Mouse (Mus musculus): ENCODE data around the gene Hist1h3b. TPM values are rescaled to one million over a fixed set of nuclear protein-coding genes. Genes with fewer than 3 reads are reported as not detected.

The Hist1h3b gene
- total RNA-seq, 2 experiments from 2014 or later, result 390 to 424 TPM

DNA sequence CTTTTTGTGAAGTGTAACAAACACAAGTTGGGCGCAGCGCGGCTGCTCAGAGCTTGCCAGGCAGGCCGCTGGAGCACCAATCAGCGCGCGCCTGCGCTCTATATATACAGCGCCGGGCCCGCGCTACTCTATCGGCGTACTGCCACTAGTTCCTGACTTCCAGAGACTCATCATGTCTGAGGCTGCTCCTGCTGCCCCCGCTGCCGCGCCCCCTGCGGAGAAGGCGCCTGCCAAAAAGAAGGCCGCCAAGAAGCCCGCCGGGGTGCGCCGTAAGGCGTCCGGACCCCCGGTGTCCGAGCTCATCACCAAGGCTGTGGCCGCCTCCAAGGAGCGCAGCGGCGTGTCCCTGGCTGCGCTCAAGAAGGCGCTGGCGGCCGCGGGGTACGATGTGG lies 13.4 kb upstream of the Hist1h3b start, which contains the start of gene Hist1h1c:
Hist1h1c (plus strand) TSS at position 132 of the 392 bp plus-strand sequence.
- DNase-seq, result peak; percentile 95

DNA sequence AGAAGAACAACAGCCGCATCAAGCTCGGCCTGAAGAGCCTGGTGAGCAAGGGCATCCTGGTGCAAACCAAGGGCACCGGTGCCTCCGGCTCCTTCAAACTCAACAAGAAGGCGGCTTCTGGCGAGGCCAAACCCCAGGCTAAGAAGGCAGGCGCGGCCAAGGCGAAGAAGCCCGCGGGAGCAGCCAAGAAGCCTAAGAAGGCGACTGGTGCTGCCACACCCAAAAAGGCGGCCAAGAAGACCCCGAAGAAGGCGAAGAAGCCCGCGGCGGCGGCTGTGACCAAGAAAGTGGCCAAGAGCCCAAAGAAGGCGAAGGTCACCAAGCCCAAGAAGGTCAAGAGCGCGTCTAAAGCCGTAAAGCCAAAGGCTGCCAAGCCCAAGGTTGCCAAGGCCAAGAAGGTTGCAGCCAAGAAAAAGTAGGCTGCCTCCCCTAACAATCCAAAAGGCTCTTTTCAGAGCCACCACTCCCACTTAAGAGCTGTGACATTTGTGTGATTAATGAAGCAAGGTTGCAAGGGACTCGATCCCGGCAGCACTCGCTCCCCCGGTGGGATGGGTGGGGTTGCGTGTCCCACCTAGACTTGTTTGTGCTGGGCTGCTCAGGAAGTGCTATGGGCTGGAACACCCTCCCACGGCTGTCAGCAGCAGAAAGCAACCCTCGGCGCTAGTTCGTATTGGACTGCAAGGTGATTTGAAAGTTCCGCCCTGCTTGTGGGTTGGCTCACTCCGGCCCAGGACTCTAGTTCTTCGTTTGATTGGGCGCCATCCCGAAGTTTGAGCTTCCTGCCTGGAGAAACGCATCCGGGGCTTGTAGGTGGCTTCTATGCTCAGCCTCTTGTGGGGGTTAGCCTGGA lies 12.8 kb upstream of the Hist1h3b start:
- peak; percentile 92 for DNase-seq

DNA sequence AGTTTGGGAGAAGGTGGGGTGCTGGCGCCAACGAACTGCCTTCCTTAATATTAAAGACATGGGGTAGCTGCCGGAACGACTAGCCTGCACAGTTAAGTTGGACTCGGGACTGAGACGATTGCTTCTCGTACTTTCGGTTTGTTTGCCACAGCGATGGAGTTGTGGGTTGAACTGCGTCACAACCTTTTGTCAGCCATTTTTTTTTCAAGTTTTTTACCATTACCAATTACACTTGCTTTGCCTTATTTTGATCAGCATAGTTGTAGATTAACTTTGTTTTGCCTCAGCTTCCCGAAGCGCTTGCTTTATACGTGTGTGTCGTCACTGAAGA lies 12.2 kb upstream of the Hist1h3b start:
- DNase-seq, result no peak

DNA sequence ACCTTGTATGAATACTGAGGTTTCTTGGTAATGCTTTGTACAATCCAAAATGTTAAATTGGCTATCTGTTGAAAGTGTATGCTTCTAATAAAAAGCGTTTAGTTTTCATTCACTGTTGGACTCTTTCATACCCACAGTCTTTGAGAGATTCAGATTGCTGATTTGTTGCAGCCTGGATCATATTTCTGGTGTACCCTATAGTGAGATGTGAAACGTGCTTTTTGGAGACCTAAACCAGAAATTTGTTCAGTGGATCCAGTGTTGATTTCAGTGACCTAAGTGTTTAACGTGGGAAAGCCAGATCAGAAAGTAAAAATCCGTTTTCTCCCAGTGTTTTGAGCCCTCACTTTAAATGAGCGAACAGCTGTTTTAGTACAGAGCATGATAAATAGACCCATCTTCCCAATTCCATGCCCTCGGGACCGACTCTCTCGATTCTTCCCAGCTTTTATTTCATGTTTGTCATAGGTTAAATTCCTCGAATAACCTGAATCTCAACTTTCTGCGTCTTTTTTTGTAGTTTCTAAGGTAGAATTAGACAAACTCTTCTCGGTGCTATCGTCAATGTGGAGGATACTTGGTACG lies 11.7 kb upstream of the Hist1h3b start:
- DNase-seq, result no peak

DNA sequence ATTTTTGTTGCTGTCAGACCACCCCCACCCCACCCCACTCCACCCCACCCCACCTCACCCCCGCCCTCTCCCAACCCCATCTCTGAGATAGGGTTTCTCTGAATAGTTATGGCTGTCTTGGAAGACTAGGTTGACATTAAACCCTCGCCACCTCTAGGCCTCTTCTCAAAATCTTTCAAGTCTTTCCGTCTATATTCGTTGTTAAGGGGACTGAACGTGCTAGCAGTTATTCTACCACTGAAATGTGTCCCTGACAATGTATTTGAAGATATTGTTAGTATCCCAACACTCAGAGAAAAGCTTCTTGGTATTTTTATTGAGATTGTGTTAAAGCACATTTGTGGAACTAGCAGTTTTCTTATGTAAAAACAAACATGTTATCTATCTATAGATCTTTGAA lies 11.2 kb upstream of the Hist1h3b start:
- DNase-seq, result no peak

DNA sequence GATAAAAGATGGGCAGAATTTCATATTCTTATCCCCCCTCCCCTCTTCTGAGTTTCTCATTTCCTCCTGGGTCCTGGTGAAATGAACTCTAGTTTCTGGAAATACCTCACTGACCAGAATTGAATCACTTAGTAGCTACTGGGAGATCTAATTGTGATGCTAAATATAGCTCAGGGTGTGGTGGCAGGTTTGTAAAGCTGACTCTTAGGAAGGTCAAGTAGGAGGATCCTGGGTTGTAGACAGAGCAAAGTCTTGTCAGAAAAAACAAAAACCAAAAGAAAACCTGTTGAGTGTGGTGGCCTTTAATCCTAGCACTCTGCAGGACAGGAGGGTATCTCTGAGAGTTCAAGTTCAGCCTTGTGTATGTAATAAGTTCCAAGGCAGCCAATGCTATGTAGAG lies 10.1 kb upstream of the Hist1h3b start:
- no peak for DNase-seq

DNA sequence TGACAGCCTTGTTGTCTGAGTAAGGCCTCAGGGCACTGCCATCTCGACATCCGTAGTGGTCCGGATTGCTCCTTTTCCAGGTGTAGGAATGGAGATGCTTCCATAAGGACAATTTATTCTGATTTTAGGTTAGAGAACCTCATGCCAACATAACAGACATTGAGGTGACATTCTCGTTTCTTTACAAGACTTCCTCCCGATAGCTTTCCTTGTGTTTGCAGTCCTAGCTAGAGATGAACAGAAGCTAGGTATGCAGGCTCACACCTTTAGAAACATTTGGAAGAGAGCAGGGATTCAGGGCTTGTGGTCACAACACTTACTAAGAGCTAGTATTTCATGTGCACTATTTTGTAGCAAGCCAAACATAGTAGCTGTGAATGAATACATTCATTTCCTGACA lies 8.9 kb upstream of the Hist1h3b start:
- DNase-seq, result no peak

DNA sequence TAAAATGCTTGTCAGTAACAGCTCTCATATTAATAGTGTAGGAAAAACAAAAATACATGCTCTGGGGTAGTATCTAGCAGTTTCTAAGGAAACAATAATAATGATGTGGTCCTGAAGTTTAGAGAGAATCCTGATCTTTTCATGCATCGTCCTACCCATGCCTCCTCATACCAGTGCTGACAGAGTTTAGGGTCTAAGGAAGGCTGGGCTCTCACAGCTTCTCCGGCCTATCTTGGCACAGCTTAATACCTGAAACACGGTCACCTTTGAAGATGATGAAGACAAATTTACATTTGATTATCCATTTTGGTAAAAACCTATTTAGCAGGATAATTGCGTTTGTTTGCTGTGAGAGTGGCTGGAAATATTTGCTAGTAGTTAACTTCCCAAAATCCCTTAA lies 8.1 kb upstream of the Hist1h3b start:
- no peak for DNase-seq

DNA sequence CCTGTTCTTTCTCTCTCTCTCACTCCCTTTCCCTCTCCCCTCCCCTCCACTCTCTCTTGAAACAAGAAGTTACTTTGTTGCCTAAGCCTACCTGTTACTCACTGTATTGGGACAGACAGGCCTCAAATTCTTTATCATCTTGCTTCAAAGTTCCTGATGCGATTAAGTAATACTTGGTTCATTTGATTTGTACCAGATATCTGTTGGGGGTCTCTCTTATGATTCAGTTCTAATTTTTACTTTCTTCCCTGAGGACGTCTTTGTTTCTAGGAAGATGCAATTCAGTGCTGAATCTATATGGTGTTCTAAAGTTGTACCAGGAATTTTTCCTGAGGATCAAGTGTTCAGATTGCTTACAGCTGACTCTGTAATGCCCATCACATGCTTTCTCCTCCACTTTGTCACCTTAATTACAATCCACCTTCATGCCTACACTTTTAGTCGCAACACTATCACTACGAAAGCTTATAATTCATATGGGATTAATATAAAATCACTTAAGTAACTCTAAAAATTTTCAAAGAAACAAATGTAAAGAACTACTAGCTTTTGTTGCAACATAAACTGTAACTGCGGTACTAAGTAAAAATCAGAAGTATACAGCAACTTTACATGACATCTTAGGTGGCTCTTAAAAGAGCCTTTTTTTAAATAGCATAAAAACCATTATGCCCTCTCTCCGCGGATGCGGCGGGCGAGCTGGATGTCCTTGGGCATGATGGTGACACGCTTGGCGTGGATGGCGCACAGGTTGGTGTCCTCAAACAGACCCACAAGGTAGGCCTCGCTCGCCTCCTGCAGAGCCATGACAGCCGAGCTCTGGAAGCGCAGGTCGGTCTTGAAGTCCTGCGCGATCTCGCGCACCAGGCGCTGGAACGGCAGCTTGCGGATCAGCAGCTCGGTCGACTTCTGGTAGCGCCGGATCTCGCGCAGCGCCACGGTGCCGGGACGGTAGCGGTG lies 7.4 kb upstream of the Hist1h3b start:
- DNase-seq, result no peak

DNA sequence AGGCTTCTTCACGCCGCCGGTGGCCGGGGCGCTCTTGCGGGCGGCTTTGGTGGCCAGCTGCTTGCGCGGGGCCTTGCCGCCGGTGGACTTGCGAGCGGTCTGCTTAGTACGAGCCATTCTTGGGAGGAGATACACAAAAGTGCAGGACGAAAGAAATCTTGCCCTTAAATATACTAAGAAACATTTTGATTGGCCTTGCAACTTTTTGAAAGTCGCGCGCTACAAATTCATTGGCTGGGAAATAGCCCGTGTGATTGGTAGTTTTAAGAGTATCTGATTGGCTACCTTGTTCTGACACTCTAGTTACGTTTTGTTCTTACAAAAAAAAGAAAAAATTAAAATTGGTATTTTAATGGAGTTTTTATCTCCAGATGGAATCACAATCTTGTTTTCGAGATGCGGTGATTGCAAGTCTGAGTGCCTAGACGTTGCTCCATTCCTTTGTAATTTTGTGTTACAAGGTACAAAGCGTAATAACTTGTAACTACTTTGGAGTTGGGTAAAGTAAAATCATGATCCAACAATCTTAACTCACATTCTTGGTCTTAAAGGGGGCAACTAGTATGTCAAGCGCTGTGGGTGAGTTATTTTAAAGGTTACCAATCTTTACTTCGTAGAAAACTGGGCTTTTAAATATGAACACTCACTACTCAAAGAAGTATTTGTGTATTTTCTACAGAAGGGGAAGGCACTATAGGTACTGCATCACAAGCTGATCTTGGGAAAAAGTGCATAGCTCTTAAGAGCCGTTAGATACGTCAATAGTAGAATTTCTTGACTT lies 6.5 kb upstream of the Hist1h3b start, which contains the start of gene Hist1h3c:
Hist1h3c (minus strand) TSS at position 222 of the 781 bp plus-strand sequence.
- peak; percentile 86 for DNase-seq

DNA sequence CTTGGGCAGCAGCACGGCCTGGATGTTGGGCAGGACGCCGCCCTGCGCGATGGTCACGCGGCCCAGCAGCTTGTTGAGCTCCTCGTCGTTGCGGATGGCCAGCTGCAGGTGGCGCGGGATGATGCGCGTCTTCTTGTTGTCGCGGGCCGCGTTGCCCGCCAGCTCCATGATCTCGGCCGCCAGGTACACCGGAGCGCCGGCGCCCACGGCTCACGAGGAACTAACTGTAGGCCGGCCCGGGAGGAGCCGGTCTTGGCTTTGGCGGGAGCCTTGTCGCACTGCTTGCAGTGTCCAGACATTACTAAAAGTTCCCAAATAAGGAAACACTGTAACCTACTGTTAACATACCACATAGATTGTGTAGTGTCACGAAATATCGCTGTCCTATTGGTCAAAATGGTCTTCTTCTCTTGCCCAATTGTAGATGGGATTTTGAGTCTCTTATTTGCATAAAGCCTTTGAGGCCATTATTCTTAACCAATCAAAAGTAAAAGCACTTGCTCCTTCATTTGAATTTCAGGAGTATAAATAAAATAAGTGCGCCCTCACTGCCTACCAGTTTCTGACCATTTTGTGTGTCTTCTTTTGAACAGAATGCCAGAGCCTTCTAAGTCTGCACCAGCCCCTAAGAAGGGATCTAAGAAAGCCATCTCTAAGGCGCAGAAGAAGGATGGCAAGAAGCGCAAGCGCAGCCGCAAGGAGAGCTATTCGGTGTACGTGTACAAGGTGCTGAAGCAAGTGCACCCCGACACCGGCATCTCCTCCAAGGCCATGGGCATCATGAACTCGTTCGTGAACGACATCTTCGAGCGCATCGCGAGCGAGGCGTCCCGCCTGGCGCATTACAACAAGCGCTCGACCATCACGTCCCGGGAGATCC lies 5.6 kb upstream of the Hist1h3b start, which contains the start of gene Hist1h2bb:
Hist1h2bb (plus strand) TSS at position 534 of the 880 bp plus-strand sequence.
- peak; percentile 72 for DNase-seq

DNA sequence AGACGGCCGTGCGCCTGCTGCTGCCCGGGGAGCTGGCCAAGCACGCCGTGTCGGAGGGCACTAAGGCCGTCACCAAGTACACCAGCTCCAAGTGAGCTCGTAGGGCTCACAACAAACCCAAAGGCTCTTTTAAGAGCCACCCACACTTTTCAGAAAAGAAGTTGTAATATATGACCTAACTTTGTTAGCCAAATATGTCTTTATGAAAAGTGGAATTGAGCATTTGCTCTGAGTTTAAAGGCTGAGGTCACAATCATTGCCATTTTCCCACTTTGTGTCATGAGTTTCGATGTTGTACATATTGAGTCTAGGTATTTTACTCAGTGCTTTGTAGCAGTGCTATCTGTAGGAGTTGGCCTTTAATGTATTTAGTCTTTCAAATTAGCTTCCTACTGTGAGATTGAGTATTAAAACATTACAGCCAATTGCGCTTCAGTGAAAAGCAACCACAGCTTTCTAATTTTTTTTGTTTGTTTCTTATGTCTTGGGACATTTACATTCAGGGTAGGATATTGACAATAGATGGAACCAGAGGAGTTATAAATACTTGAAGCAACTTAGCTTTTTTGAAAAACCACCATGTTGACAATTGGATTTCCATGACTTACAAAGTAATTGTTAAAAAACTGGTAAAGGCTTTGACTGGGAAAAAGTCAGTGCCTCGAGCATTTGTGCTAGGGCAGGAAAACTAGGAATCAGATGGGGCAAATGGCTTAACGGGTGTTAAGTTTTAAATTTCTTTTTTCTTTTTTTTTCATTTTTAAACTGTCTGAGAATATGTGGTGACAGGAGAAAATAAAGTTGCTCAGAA lies 4.8 kb upstream of the Hist1h3b start:
- no peak for DNase-seq

DNA sequence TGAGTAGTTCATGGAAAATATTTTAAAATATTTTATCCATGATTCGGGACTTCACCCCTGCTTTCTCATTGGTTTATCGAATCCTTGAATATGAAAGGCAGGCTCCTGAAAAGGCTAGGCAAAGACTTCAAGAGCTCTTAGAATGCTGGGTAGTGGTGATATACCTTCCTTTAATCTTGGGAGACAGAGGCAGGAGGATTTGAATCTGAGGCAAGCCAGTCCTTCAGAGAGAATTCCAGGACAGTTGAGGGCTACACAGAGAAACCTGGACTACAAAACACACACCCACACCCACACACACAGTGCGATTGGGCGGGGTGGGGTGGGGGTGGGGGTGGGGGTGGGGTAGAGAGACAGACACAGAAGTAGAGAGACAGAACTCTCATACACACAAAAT lies 4.2 kb upstream of the Hist1h3b start:
- no peak for DNase-seq

DNA sequence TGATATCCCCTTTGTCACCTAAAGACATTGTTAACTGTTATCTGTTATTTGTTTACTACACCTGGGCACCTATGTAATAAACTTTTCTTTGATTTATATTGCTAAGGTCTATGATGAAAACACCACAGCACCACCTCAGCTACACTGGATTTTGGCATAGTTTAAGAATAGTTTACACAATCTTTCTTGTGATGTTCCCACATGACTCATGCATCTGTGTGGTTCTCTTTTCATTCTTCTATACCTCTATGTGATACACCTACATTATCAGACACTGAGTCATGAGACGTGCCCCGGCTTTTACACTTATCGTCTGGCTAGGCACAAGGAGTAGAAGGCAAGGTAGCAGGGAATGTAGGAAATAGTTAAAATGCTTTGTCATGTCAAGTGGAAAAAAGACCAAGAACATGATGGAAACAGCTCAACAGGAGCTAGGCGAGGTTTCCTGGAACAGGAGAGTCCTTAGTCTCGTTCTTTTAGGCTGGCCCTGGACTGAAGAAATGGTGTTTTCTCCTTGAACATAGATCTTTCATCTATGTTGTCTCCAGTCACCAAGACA lies 2.4 kb upstream of the Hist1h3b start:
- no peak for DNase-seq

DNA sequence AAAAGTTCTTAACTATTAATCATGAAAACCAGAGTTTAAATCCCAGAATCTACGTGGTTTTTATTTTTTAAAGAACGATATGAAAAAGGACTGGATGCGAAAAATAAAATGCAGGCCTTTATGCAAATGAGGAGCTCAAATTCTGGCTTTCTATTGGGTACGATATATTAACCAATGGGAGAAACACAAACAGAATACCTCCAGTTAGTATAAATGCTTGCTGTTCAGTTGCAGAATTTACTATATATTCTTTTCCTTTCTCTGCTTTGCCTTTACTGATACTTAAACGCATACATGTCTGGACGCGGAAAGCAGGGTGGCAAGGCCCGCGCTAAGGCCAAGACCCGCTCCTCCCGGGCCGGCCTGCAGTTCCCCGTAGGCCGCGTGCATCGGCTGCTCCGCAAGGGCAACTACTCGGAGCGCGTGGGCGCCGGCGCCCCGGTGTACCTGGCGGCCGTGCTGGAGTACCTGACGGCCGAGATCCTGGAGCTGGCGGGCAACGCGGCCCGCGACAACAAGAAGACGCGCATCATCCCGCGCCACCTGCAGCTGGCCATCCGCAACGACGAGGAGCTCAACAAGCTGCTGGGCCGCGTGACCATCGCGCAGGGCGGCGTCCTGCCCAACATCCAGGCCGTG lies 1.1 kb upstream of the Hist1h3b start, which contains the start of gene Hist1h2ab:
Hist1h2ab (plus strand) TSS at position 288 of the 639 bp plus-strand sequence.
- DNase-seq, result peak; percentile 61

DNA sequence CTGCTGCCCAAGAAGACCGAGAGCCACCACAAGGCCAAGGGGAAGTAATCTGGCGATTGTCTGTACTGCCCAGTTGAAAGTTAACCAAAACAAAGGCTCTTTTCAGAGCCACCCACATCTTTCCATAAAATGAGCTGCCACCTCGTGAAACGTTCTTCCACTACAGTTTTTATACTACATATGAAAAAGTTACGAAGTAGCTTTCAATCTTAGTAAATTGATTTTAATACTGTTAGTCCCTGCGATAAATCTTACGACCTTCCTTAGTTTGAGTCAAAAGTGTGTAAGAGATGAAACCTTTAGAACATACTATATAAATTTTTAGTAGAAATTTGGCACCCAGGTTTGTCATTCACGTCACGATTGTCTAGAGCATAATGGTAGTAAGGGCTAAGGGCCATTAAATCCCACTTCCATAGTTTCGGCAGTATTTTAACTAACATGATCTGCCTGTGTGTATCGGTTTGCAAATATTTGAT lies 550 bp upstream of the Hist1h3b start:
- DNase-seq, result no peak

DNA sequence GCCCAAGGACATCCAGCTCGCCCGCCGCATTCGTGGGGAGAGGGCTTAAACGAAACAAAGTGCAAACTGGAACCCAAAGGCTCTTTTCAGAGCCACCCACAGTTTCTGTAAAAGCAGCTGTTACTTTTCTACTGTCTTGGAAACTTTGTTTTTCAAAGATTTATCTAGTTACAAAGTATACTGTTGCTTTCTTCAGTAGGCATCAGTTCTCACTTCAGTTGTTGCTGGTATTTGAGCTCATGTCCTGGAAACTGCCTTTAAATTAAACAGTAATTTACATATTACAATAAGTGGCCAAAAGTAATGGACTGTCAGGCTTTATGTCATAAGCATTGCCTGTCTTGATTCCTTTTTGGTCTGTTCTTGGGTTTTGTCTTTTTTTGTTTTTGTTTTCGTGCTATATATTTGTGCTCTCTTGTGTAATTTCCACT lies 690 bp downstream of the Hist1h3b start:
- DNase-seq, result no peak

DNA sequence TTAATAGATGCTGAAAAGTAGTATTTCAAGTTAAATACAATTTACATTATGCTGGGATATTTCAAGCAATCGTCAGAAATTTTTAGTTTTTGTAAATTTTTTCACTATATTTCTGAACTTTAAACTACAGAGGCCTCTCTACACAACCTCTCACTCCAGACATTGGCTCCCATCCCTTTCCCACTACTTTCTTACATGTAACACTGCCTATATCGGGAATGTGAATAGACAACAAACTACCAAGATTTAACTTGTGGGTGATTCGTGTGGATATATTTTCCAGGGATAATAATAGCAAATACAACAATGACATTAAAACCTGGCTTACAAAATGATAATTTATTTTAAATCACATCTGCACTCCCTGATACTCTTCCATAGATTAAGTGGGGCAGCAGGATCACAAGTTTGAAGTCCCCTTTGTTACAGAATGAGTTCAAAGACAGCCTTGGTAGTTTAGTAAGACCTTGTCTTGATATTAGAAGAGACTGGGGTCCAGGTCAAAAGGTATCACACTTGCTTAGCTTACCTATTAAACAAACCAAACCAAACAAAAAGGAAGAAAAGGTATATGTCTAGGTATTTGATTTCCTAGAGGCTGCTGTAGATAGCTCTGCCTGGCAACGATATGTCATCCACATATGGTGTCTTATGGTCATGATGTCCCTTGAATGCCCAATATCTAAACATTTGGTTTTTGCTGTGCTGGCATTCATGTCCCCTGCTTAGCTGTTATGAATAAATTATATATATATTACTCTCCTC lies 1.4 kb downstream of the Hist1h3b start:
- DNase-seq, result no peak

Data from adrenal gland, postnatal 10 days (tissue).